Mouse (Mus musculus): Measurements from ENCODE around the gene Cadm1. TPM values are rescaled to one million over a fixed set of nuclear protein-coding genes. Genes with fewer than 3 reads are reported as not detected.

The Cadm1 gene
- polyA plus RNA-seq, 1 experiment = 1.4 TPM

GRCm38 (mm10) chr9:47627966-47628365, 98.0 kb downstream of the Cadm1 start:
- H3K4me1 ChIP-seq (ENCODE audit: control insufficient read depth, insufficient read depth, insufficient read length, low read length) = peaks cover 3% of the 10 kb centered on the region; the same call in 1 of the 2 replicates
- no peaks in the 10 kb centered on the region for H3K36me3 ChIP-seq (ENCODE audit: control insufficient read depth, insufficient read depth, low read length)
- H3K27ac ChIP-seq (ENCODE audit: insufficient read depth, low read depth, low read length) = no peak overlapping the region
- TF ChIP-seq POLR2A (IDR thresholded peaks at IDR 0.05; ENCODE audit: low read depth, low read length) = no peak
- no peak for TF ChIP-seq CTCF (IDR thresholded peaks at IDR 0.05; ENCODE audit: extremely low read depth, insufficient read length, insufficient replicate concordance, low read depth, low read length)
- no peak overlapping the region for H3K4me3 ChIP-seq (ENCODE audit: low read depth, low read length)
- no peaks in the 10 kb centered on the region for H3K27me3 ChIP-seq (ENCODE audit: control insufficient read depth, insufficient read depth, low read length)
- 54% methylated on average over 2 of the region's 2 CpGs for WGBS

GRCm38 (mm10) chr9:47628550-47628949, 98.6 kb downstream of the Cadm1 start:
- TF ChIP-seq POLR2A (IDR thresholded peaks at IDR 0.05; ENCODE audit: low read depth, low read length) (no peak), CTCF (IDR thresholded peaks at IDR 0.05; ENCODE audit: extremely low read depth, insufficient read length, insufficient replicate concordance, low read depth, low read length) (no peak)
- WGBS = 94% methylated on average over 1 of the region's 1 CpGs

GRCm38 (mm10) chr9:47634695-47635094, 104.7 kb downstream of the Cadm1 start:
- TF ChIP-seq CTCF (IDR thresholded peaks at IDR 0.05; ENCODE audit: extremely low read depth, insufficient read length, insufficient replicate concordance, low read depth, low read length) = no peak
- no peak for TF ChIP-seq POLR2A (IDR thresholded peaks at IDR 0.05; ENCODE audit: low read depth, low read length)
- H3K27me3 ChIP-seq (ENCODE audit: control insufficient read depth, insufficient read depth, low read length) = no peaks in the 10 kb centered on the region
- no peaks in the 10 kb centered on the region for H3K36me3 ChIP-seq (ENCODE audit: control insufficient read depth, insufficient read depth, low read length)
- H3K27ac ChIP-seq (ENCODE audit: insufficient read depth, low read depth, low read length) = no peak overlapping the region
- 17% methylated on average over 3 of the region's 3 CpGs for WGBS
- no peaks in the 10 kb centered on the region; the same call in 1 of the 2 replicates for H3K4me1 ChIP-seq (ENCODE audit: control insufficient read depth, insufficient read depth, insufficient read length, low read length)
- H3K4me3 ChIP-seq (ENCODE audit: low read depth, low read length) = no peak overlapping the region

More at GRCm38 (mm10) chr9:47628550-47628949, 98.6 kb downstream of the Cadm1 start:
- Histone ChIP-seq H3K36me3 (ENCODE audit: control insufficient read depth, insufficient read depth, low read length) (no peaks in the 10 kb centered on the region), H3K27ac (ENCODE audit: insufficient read depth, low read depth, low read length) (no peak overlapping the region), H3K27me3 (ENCODE audit: control insufficient read depth, insufficient read depth, low read length) (no peaks in the 10 kb centered on the region), H3K4me1 (ENCODE audit: control insufficient read depth, insufficient read depth, insufficient read length, low read length) (no peaks in the 10 kb centered on the region), H3K4me3 (ENCODE audit: low read depth, low read length) (no peak overlapping the region)

GRCm38 (mm10) chr9:47642663-47643062, 112.7 kb downstream of the Cadm1 start:
- H3K27me3 ChIP-seq (ENCODE audit: control insufficient read depth, insufficient read depth, low read length) = no peaks in the 10 kb centered on the region
- no peak for TF ChIP-seq CTCF (IDR thresholded peaks at IDR 0.05; ENCODE audit: extremely low read depth, insufficient read length, insufficient replicate concordance, low read depth, low read length)
- TF ChIP-seq POLR2A (IDR thresholded peaks at IDR 0.05; ENCODE audit: low read depth, low read length) = no peak
- H3K27ac ChIP-seq (ENCODE audit: insufficient read depth, low read depth, low read length) = no peak overlapping the region
- 62% methylated on average over 4 of the region's 4 CpGs for WGBS
- no peaks in the 10 kb centered on the region for H3K36me3 ChIP-seq (ENCODE audit: control insufficient read depth, insufficient read depth, low read length)
- H3K4me1 ChIP-seq (ENCODE audit: control insufficient read depth, insufficient read depth, insufficient read length, low read length) = no peaks in the 10 kb centered on the region
- no peak overlapping the region for H3K4me3 ChIP-seq (ENCODE audit: low read depth, low read length)

- no peaks in the 10 kb centered on the region for H3K27me3 ChIP-seq (ENCODE audit: control insufficient read depth, insufficient read depth, low read length)
- TF ChIP-seq CTCF (IDR thresholded peaks at IDR 0.05; ENCODE audit: extremely low read depth, insufficient read length, insufficient replicate concordance, low read depth, low read length) (no peak), POLR2A (IDR thresholded peaks at IDR 0.05; ENCODE audit: low read depth, low read length) (no peak)
- WGBS = 79% methylated on average over 2 of the region's 2 CpGs
- H3K36me3 ChIP-seq (ENCODE audit: control insufficient read depth, insufficient read depth, low read length) = no peaks in the 10 kb centered on the region
- H3K27ac ChIP-seq (ENCODE audit: insufficient read depth, low read depth, low read length) = no peak overlapping the region
- no peak overlapping the region for H3K4me3 ChIP-seq (ENCODE audit: low read depth, low read length)
- no peaks in the 10 kb centered on the region for H3K4me1 ChIP-seq (ENCODE audit: control insufficient read depth, insufficient read depth, insufficient read length, low read length)
These were observed 115.1 kb downstream of the Cadm1 start for GRCm38 (mm10) chr9:47645056-47645455.

- Histone ChIP-seq H3K36me3 (ENCODE audit: control insufficient read depth, insufficient read depth, low read length) (no peaks in the 10 kb centered on the region), H3K4me1 (ENCODE audit: control insufficient read depth, insufficient read depth, insufficient read length, low read length) (no peaks in the 10 kb centered on the region), H3K27ac (ENCODE audit: insufficient read depth, low read depth, low read length) (no peak overlapping the region), H3K4me3 (ENCODE audit: low read depth, low read length) (no peak overlapping the region), H3K27me3 (ENCODE audit: control insufficient read depth, insufficient read depth, low read length) (no peaks in the 10 kb centered on the region)
- TF ChIP-seq CTCF (IDR thresholded peaks at IDR 0.05; ENCODE audit: extremely low read depth, insufficient read length, insufficient replicate concordance, low read depth, low read length) (no peak), POLR2A (IDR thresholded peaks at IDR 0.05; ENCODE audit: low read depth, low read length) (no peak)
- WGBS = 75% methylated on average over 11 of the region's 11 CpGs
These were observed 121.5 kb downstream of the Cadm1 start for GRCm38 (mm10) chr9:47651431-47651830.

GRCm38 (mm10) chr9:47652203-47652602, 122.2 kb downstream of the Cadm1 start:
- H3K27ac ChIP-seq (ENCODE audit: insufficient read depth, low read depth, low read length) = peak overlapping the region; percentile 22; the same call in 1 of the 2 replicates
- no peaks in the 10 kb centered on the region for H3K27me3 ChIP-seq (ENCODE audit: control insufficient read depth, insufficient read depth, low read length)
- TF ChIP-seq POLR2A (IDR thresholded peaks at IDR 0.05; ENCODE audit: low read depth, low read length) (no peak), CTCF (IDR thresholded peaks at IDR 0.05; ENCODE audit: extremely low read depth, insufficient read length, insufficient replicate concordance, low read depth, low read length) (no peak)
- WGBS = 79% methylated on average over 5 of the region's 5 CpGs
- no peaks in the 10 kb centered on the region for H3K36me3 ChIP-seq (ENCODE audit: control insufficient read depth, insufficient read depth, low read length)
- H3K4me3 ChIP-seq (ENCODE audit: low read depth, low read length) = no peak overlapping the region
- no peaks in the 10 kb centered on the region for H3K4me1 ChIP-seq (ENCODE audit: control insufficient read depth, insufficient read depth, insufficient read length, low read length)
